Mouse (Mus musculus) megakaryocyte, adult 5-6 weeks (primary cell): Measurements from ENCODE around the gene Enpp4. TPM values are rescaled to one million over a fixed set of nuclear protein-coding genes. Genes with fewer than 3 reads are reported as not detected.

Experiments used
- total RNA-seq, 2 experiments: library from RNA; stranded (forward) in 1 of 2; stranded (reverse) in 1 of 2; fragments of 153-499, 151-499 nt in 1 of 2; fragments of 221-1000, 200-1000 nt in 1 of 2; gene quantifications; 2 replicates each; pipeline versions ENCODE4 v1.2.3 to v1.2.4; 2015 to 2017

Enpp4 gene
- total RNA-seq, 2 experiments from 2014 or later, result 2.5 to 4.2 TPM

Other genes with a start within 250 kb of the Enpp4 start
- gene Enpp5, start 27.0 kb downstream of the Enpp4 start, total RNA-seq (2015), result 1.2 and 1.4 TPM in 2 replicates
- gene Enpp5, start 27.0 kb downstream of the Enpp4 start, total RNA-seq (2017), result 2.2 and 4.5 TPM in 2 replicates
- 0.09 and 0.14 TPM in 2 replicates for gene Clic5, start 82.8 kb upstream of the Enpp4 start, total RNA-seq (2015)
- gene Clic5, start 82.8 kb upstream of the Enpp4 start, total RNA-seq (2017), result 0.04 and 0.15 TPM in 2 replicates